Mouse (Mus musculus) urinary bladder, postnatal 10 days (tissue): ENCODE results near the gene Nt5c2.

Experiments
- DNase-seq: peaks from one replicate; pipeline ENCODE4 v3.0.0; 2022; ENCODE audit warnings: low spot score

The Nt5c2 gene

DNA sequence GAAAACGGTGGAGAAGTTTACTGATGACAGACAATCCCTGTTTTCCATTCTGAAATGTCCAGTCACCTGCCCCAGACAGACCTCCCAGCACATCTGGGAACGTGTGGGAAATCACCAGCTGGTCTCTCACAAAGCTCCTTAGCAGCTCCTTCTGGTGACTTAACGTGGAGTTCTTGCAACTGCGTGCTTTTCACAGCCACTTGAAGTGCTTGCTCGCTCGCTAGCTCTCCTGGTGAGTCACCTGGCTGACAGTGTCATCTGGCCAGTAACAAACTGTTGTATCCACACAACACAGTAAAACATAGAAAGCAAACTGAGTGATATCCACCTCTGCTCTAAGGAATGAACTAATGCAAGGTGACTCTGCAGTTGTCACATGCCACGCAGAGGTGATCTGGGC lies 128.1 kb downstream of the Nt5c2 start:
- no peak for DNase-seq

DNA sequence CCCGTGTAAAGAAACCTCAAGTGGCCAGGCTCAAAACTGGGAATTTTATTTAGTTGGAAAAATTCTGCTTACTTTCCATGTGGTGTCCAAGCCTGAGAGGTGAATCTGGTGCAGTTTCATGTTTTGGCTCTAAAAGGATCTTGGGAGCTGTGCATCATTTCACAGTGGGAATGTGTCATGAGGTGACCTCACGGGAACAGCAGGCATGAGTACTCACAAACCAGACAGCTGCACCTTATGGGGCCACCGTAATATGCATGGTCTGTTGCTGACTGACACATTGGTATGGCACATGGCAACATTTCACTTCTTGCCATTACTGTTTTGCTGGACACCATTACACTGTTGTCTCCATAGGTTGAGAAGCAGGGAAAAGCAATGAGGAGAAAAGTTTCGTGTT lies 129.6 kb downstream of the Nt5c2 start:
- no peak for DNase-seq

DNA sequence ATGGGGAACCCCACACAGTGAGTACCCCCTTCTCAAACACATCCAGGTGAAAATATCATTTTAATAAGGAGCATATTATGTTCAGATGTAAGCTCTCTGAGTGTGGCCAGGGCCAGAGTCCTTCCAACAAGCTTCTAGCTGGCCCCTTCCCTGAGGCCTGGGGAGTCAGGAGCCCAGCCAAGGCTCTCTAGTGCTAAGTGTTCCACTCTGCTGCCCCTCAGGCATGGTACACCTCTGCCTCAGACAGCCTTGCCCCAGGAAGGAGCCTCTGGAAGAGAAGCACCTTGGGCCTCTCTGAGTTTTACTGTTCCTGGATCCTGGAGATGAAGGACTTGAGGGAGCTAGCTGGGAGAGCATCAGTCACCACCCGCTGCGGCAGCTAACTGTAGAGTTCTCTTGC lies 135.1 kb downstream of the Nt5c2 start:
- DNase-seq = no peak

DNA sequence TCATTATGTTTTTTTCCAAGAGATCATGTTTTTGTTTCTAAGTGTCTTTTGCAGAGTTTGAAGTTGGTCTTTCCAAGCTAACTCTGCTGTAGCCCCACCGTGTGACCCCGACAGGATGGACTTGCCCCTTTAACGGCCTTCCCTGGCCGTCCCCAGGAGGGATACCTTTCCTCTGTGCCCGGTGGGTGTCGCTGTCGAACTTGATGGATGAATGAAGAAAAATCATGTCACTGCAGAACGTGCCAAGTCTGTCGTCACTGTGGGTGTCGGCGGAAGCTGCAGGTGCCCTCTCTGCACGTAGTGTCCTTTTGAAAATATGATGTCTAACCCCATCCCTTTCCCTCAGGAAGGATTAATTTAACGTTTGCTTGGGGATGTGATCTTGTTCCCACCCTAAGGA lies 136.6 kb downstream of the Nt5c2 start:
- no peak for DNase-seq

DNA sequence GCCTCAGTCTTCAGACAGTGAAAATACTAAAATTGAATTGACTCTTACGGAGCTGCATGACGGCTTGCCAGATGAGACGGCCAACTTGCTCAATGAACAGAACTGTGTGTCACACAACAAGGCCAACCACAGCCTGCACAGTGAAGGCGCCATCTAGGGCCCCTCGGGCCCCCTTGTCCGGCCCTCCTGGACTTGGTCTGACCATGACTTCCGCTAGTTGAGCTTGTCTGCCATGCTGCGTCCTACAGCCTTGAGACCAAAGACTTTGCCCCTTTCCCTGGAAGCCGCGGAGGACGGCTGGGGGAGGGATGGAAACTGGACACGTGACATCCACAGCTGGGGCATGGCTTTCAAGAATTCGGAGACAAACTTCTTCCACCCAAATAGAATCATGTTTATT lies 137.1 kb downstream of the Nt5c2 start:
- no peak for DNase-seq

DNA sequence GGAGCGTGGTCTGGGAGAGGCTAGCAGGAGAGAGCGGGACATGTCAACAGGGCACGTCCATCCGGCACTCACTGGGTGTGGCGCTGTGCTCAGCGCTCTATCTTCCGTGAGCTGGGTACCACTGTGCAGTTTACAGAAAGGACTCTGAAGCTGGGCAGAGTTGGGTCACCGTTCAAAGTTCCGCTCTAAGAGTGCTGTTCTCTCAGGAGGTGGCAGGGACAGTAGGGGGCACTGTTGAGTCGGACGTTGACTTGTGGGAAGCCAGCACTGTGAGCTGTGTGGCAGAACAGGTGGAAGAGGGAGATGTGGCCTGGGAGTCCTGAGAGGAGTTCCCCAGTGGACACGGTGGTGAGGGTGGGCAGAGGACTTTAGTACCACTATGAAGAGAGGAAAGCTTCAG lies 139.2 kb downstream of the Nt5c2 start:
- DNase-seq = peak; percentile 74

DNA sequence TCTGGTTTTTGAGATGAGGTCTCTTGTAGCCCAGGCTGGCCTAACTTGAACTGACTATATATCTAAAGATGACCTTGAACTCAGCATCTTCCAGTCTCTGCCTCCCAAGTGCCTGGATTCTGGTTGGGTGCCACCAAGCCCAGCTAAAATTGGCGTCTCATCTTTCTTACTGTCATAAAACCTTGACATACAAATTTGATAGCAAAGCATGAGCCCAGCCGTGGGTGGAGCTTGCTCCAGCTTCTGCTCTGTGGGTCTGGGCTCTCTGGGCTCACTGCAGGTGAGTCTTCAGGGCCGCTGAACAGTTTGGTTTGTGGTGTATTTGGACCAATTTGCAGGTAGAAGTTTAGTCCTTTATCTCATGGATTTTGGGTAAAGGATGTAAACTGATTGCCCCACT lies 141.0 kb downstream of the Nt5c2 start:
- no peak for DNase-seq

DNA sequence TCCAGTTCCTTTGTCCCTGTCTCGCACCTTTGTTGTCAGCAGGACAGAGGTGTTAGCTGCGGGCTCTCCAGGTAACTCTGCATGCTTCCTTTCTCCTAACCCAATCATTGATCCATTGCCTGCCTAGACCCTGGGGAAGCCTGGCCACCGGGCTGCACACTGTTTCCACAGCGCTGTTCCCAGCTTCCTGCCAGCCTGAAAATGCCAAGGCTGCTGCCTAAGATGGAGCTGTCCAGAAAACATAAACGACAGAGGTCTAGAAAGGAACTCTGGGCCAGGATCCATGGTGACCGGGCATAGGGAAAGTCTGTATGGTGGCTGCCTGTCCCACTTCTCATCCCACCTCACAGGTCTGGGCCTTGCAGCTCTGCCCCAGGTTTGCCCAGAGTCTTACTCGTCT lies 143.3 kb downstream of the Nt5c2 start:
- DNase-seq = no peak

DNA sequence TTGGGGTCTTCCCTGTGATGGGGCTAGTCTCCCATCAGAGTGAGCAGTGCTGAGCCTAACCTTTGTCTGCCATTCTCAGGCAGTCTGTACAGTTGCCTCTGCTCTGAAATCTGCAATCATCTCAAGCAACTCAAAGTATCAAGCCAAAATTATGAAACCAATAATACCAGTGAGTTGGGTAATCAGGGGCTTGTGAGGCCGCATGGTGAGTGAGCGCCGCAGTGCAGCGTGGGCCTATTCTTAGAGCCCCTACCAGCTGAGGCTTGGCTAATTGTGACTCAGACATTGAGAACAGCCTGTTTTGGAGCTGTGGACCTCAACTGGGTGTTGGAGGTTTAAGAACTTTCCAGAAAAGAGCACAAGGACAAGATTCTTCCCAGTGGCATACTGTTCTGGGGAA lies 143.9 kb downstream of the Nt5c2 start:
- DNase-seq = no peak

DNA sequence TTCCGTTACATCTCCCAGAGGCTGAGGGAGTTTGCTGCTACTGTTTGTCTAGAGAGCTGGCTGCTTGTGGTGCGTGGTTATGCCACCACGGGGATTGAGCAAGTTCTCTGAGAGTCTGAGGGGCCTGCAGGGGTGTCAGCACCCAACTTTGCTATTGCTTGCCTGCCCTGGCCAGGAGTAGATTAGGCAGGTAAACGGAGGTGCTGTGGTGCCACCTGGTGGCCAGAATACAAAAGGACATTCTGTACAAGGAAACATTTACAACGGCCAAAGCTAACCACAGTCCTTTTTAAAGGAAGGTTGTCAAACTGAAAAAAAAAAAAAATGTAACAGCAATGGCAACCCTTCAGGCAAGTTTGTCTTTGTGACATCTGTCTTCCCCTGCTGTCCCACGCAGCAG lies 145.4 kb downstream of the Nt5c2 start:
- peak; percentile 33 for DNase-seq

DNA sequence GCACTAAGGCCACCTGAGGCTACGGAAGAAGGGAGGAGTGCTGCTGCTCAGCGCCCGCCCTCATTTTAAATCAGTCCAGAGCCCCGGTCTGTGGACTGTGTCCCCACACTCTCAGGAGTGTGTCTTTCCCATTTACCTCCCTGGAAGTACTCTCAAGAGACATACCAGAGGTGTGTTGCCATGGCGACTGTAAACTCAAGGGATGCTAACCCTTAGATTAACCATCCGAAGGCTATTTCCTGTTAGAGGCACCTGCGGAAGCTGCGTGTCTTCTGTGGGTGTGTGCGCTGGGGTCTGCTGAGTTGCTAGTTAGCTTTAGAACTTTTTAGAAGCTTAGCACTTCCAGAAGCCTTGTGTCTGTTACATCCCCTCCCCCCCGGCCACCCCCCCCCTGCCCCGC lies 145.9 kb downstream of the Nt5c2 start:
- no peak for DNase-seq

DNA sequence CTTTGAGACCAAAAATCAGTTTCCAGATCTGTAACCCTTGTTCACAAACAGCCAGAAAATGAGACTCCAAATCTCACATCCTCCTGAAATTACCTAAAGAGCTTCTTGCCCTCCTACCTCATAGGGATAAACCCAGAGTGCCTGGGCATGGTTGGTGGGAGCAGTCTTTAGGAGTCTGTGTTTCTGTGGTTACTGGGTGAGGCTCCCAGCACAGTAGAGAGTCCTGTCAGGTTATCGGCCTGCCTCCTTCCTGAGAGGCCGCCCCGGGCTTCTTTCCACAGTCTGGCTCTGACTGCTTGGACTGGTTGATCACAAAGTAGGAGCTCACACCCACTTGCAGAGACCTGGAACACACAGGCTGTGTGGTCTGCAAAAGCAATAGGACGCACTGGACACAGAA lies 149.6 kb downstream of the Nt5c2 start:
- DNase-seq = no peak

DNA sequence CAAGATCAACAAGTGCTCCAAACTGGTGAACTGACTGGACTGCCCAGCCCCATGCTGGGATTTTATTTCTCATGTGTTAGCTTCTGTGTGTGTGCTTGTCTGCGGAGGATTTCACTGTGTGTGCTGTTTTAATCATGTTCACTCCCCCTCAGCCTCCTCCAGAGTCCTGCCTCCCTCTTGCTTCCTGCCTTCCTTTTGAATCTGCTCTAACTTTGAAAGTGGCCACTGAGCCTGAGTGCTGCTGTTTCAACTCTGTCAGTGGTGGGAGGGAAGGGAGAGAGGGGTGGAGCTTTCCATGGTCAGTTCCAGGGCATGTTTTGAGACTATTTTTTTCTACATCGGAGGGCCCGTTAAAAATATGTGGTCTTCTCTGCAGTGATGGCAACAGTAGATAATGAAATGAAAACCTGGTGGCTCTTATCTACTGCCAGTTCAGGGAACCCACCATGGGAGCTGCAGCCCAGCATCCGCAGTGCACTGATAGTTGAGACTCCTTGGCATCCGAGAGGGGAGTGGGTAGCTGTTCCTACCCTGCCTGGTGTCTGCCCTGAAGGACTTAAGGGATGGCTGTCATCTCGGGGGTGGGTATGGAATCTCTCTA lies 150.1 kb downstream of the Nt5c2 start:
- no peak for DNase-seq

DNA sequence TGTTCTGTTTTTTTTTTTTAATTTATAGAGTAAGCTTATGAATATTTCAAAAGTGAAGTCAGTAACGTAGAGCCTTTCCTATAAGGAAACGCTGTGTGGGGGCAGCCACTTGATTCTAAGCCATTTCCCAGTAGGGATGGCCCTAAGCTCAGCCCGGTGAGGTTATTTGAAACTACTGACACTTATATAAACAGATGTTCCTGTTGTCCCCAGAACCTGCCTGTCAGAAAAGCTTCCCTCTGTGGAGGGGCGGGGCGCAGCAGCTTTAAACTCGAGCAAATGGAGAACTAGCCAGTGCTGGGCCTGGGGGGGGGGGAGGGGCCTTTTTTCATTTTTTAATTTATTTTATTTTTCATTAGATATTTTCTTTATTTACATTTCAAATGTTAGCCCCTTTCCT lies 150.9 kb downstream of the Nt5c2 start:
- DNase-seq = no peak

DNA sequence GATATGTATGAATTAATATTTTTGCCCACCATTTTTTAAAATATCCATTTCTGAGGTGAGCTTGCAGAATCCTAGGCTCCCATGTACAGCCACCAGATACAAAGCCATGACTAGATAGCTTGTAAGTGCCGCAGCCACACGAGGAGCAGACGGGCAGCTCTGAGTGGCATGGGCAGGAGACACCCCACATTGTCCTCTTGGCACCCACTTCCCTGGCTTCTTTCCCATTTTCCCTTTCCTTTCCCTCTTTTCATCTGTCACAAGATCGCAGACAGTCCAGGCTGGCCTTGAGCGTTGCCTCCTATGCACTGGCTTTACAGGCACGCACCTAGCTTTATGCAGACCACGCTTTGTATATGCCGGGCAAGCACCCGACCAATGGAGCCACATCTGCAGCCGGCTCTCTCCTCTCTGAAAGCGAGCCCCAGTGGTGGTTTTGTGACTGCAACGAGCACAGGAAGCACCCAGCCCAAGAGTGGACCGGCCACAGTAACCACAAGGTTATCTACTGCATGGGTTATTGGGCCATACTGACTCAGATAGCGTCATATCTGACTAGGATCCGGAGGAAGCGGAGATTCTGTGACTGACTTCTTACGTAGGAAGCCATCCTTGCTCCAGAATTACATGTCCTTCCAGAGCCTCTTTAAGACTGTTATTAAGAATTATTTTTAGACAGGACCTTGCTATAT lies 151.6 kb downstream of the Nt5c2 start:
- no peak for DNase-seq

DNA sequence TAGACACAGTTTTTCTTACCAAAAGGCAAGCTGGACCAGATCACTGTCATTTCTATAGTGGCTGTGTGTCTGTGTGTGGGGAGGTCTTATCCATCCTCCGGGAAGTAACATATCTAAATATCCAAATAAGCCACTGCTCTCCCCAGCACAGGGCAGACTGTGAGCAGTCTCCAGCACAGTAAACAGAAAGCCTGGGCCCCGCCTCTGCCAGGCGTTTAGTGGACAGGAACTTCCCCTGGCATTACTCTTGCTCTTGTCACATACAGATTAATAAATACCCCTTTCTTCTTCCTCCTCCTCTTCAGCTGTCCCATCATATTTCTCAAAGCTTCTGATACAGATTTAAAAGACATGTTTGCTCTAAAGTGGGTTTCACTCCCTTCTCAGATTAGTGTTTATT lies 152.4 kb downstream of the Nt5c2 start:
- DNase-seq = no peak

DNA sequence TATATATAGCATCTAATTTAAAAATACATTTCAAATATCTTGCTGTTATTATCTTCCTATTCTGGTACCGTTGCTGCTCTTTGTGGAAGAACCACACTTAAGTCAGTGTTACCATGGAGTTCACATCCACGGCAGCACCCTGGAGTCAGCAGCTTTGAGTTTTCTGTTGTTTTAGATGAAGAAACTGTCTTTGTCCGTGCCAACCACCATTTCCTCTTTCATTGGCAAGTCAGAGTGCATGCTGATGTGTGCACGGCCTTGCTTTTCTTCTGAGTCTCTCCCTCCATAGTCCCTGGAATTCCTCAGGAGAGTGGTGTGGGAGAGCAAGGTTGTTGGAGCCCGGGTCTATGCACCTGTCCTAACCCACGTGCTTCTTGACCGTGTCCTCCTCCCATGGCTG lies 156.8 kb downstream of the Nt5c2 start:
- no peak for DNase-seq

DNA sequence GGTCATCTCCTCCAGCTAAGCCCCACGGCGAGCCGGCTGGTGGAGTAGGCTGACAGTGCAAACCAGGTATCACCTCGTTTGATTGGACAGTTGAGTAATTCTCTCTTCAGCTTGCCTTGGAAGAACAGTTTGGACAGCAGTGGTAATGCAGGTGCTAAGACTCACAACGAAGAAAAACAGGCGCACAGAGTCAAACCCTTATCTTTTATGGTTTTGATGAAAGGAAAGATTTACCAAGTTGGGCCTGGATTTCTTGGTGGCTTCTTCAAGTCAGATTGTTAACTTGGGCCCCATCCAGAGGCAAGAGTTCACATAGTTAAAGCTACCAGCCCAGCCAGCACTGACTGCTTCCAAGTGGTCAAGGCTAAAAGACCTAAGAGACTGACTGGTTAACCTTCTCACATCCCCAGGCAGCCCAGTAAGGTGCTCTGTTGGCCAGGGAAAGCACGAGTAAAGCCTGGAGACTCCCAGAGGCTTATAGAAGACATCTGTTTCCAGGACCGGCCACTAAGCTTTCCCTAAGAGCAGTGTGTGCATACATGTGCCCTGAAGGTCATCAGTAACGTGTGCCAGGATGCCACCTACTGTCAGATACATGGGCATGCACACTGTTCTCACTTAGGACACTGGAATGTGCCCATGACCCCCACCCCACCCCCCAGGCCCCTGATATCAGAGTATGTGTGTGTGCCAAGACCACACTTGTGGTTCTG lies 157.5 kb downstream of the Nt5c2 start:
- DNase-seq = no peak

DNA sequence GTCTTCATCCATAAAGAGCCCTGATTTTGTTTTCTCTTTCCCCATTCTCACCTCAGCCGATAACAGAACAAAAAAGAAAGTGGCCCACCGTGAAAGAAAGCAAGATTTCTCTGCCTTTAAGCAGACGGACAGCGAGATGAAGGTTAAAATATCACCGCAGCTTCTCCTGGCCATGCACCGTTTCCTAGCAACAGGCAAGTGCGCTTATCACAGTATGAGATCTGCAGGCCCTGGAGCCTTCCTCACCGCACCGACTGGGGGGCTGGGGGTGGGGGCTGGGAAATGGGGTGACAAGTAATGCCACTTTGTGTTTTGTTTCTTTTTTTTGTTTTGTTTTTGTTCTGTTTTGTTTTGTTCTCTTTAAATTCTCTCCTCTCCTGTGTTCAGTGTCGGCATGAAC lies 158.2 kb downstream of the Nt5c2 start:
- no peak for DNase-seq

DNA sequence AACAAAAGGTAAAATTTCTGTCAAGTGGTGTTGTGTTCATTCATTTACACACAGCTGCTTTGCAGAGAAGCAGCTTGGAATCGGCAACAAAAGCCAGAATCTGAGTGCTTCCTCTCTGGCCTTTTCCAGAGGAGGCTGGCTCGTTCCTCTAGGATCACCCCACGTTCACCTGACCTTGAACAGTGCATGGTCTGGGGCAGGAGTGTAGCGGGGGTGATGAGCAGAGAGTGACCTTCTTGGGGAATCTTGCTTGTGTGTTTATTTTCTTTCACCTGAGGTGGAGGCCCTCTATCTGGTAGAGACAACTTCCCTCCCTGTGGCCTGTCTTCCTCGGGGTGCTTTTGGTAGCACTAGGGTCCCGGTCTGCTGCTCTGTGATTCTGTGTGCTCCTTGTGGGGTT lies 158.7 kb downstream of the Nt5c2 start:
- DNase-seq = no peak

DNA sequence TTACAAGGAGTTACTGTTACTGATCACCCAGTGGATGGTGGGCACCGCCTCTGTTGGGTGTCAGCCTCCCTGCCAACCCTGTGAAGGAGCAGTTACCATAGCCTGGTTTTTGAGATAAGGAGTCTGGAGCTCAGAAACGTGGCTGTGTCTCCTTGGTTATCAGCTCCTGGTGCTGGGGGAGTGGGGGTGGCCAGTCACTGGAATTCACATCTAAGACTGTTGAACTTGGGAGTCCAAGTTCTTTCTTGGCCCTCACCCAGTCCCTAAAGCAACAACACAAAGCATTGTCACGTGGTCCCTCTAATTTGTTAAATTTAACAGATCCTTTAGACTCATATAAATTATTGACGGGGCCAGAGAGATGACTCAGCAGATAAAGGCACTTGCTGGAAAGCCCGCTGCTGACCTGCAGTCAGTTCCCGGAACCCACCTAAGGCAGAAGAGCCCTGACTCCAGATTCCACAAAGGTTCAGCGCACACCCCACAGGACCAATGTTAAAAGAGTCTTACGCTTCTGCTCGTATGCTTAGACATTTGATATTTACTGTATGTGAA lies 165.4 kb downstream of the Nt5c2 start:
- DNase-seq = no peak

DNA sequence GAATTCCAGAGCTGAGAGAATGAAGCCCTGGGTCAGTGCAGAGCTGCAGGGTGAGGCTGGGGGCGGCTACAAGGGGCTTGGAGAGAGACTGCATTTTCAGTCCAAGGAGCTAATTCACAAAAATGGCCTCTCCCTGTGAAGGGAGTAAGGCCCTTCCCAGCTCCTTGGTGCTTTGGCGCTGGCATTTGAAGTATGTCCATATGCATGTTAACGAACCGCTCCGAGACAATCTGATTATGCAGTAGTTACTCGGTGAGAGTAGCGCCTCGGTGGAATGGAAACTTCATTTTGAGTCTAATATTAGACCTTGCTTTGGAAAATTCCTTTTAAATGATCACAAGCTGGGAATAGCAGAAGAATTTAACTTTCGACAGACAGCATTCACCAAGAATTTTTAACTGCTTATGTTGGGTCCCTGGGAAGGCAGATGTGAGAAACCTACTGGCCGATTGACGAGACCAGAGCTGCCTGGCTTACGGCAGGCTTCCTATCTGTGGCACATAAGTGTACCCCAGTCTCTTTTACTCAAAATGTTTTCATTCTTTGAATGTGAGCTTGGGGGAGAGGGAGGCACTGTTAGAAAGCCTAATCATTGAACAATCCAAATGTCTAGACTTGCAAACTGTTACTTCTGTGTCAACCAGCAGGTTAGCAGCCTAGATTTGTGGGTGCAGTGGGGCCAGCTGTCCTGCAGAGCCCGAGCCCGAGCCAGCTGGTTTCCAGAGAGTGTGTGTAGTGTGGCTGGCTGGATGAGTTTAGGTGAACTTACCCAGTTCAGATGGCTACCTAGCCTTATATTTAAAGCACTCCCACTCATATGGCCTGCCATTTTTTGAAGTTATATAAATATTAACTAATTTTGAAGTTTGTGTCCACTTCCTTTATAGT lies 166.3 kb downstream of the Nt5c2 start:
- no peak for DNase-seq
